Mouse (Mus musculus) midbrain, embryonic 13.5 days (tissue): ENCODE measurements at regions not wholly inside any gene's neighbourhood (a gene's known extent, or its start where the extent isn't known, plus 50 kb on each side); places are given as distances from the start of the nearest gene placed in this dataset.

ENCODE experiments used
- ATAC-seq: fragments of 200-750 bp; cut with Nextera tagmentation; 2 replicates; pipeline ENCODE4 v1.8.0; 2017; ENCODE audit warnings: mild to moderate bottlenecking, moderate TSS enrichment, moderate library complexity
- H3K27ac ChIP-seq: fragments of 300-500 bp; sonication (generic); 2 replicates; pipeline ENCODE4 v1.5.1; 2015; ENCODE audit warnings: inconsistent platforms, mild to moderate bottlenecking, moderate library complexity
- H3K27me3 ChIP-seq: fragments of 300-500 bp; sonication (generic); 2 replicates; pipeline ENCODE4 v1.6.1; 2015; ENCODE audit warnings: mild to moderate bottlenecking, inconsistent platforms
- H3K36me3 ChIP-seq: fragments of 300-500 bp; sonication (generic); 2 replicates; pipeline ENCODE4 v1.6.1; 2015; ENCODE audit warnings: mild to moderate bottlenecking, inconsistent platforms
- H3K4me1 ChIP-seq: fragments of 300-500 bp; sonication (generic); replicated peaks from 2 replicates; pipeline ENCODE4 v1.6.1; 2015; ENCODE audit warnings: inconsistent platforms
- H3K4me2 ChIP-seq: fragments of 300-500 bp; sonication (generic); replicated peaks from 2 replicates; pipeline ENCODE4 v1.6.1; 2015; ENCODE audit warnings: moderate library complexity, mild to moderate bottlenecking, inconsistent platforms
- H3K4me3 ChIP-seq: fragments of 300-500 bp; sonication (generic); replicated peaks from 2 replicates; pipeline ENCODE4 v1.5.1; 2015; ENCODE audit warnings: mild to moderate bottlenecking, inconsistent platforms
- H3K9ac ChIP-seq: fragments of 300-500 bp; sonication (generic); replicated peaks from 2 replicates; pipeline ENCODE4 v1.6.1; 2015; ENCODE audit warnings: mild to moderate bottlenecking, inconsistent platforms
- H3K9me3 ChIP-seq: fragments of 300-500 bp; sonication (generic); 2 replicates; pipeline ENCODE4 v1.6.1; 2016; ENCODE audit warnings: mild to moderate bottlenecking, inconsistent platforms
- WGBS: fragments of 180-500 bp; shearing (Covaris S2); methylation state at CpG from one replicate; pipeline ENCODE4 v1.1.7; 2015; 5-methylcytosine and 5-hydroxymethylcytosine counted together

GRCm38 (mm10) chr14:64590611-64591010, 486.5 kb downstream of the Prss52 start:
- peak overlapping the region; percentile 100 for H3K9ac ChIP-seq
- peaks cover 57% of the 10 kb centered on the region for H3K4me1 ChIP-seq
- no peak for ATAC-seq
- H3K27ac ChIP-seq, result peak overlapping the region; percentile 100
- H3K4me3 ChIP-seq, result peak overlapping the region; percentile 91
- H3K27me3 ChIP-seq, result no peaks in the 10 kb centered on the region
- H3K36me3 ChIP-seq, result peaks cover 29% of the 10 kb centered on the region
- H3K4me2 ChIP-seq, result peak overlapping the region; percentile 98
- no peaks in the 10 kb centered on the region for H3K9me3 ChIP-seq
- under 1% methylated on average over 15 of the region's 15 CpGs for WGBS

- H3K9ac ChIP-seq, result peak overlapping the region; percentile 100
- no peak for ATAC-seq
- no peaks in the 10 kb centered on the region for H3K9me3 ChIP-seq
- H3K36me3 ChIP-seq, result peaks cover 29% of the 10 kb centered on the region
- 3% methylated on average over 14 of the region's 14 CpGs for WGBS
- H3K27me3 ChIP-seq, result no peaks in the 10 kb centered on the region
- H3K27ac ChIP-seq, result peak overlapping the region; percentile 100
- peaks cover 56% of the 10 kb centered on the region for H3K4me1 ChIP-seq
- H3K4me2 ChIP-seq, result peak overlapping the region; percentile 98
- peak overlapping the region; percentile 91 for H3K4me3 ChIP-seq
Observed at GRCm38 (mm10) chr14:64591091-64591976, 487.2 kb downstream of the Prss52 start.

GRCm38 (mm10) chr14:64592176-64592575, 488.1 kb downstream of the Prss52 start:
- H3K36me3 ChIP-seq, result peaks cover 29% of the 10 kb centered on the region
- 47% methylated on average over 6 of the region's 6 CpGs for WGBS
- peak overlapping the region; percentile 91 for H3K4me3 ChIP-seq
- peak overlapping the region; percentile 100 for H3K9ac ChIP-seq
- H3K4me1 ChIP-seq, result peaks cover 52% of the 10 kb centered on the region
- no peaks in the 10 kb centered on the region for H3K9me3 ChIP-seq
- no peak for ATAC-seq
- H3K4me2 ChIP-seq, result peak overlapping the region; percentile 98
- H3K27ac ChIP-seq, result peak overlapping the region; percentile 100
- no peaks in the 10 kb centered on the region for H3K27me3 ChIP-seq

GRCm38 (mm10) chr14:64592706-64593320, 488.7 kb downstream of the Prss52 start:
- WGBS, result 64% methylated on average over 13 of the region's 13 CpGs
- peaks cover 59% of the 10 kb centered on the region for H3K4me1 ChIP-seq

GRCm38 (mm10) chr14:64593564-64593963, 489.5 kb downstream of the Prss52 start:
- Histone ChIP-seq H3K9me3 (no peaks in the 10 kb centered on the region), H3K9ac (peak overlapping the region; percentile 100), H3K4me2 (peak overlapping the region; percentile 98), H3K27me3 (no peaks in the 10 kb centered on the region), H3K4me3 (peak overlapping the region; percentile 91), H3K4me1 (peaks cover 65% of the 10 kb centered on the region), H3K36me3 (peaks cover 29% of the 10 kb centered on the region), H3K27ac (peak overlapping the region; percentile 100)
- WGBS, result 14% methylated on average over 4 of the region's 4 CpGs
- peak; percentile 10; the same call in 1 of the 2 replicates for ATAC-seq

More at GRCm38 (mm10) chr14:64592706-64593320, 488.7 kb downstream of the Prss52 start:
- peak overlapping the region; percentile 98 for H3K4me2 ChIP-seq
- no peaks in the 10 kb centered on the region for H3K9me3 ChIP-seq
- no peaks in the 10 kb centered on the region for H3K27me3 ChIP-seq
- peak overlapping the region; percentile 100 for H3K9ac ChIP-seq
- ATAC-seq, result no peak
- peak overlapping the region; percentile 100 for H3K27ac ChIP-seq
- peak overlapping the region; percentile 91 for H3K4me3 ChIP-seq
- H3K36me3 ChIP-seq, result peaks cover 29% of the 10 kb centered on the region

GRCm38 (mm10) chr14:64594021-64594561, 490.0 kb downstream of the Prss52 start:
- Histone ChIP-seq H3K36me3 (peaks cover 29% of the 10 kb centered on the region), H3K27me3 (no peaks in the 10 kb centered on the region), H3K4me1 (peaks cover 67% of the 10 kb centered on the region), H3K9ac (peak overlapping the region; percentile 100), H3K9me3 (no peaks in the 10 kb centered on the region), H3K27ac (peak overlapping the region; percentile 100), H3K4me3 (peak overlapping the region; percentile 91), H3K4me2 (peak overlapping the region; percentile 98)
- ATAC-seq, result no peak
- 43% methylated on average over 7 of the region's 7 CpGs for WGBS

GRCm38 (mm10) chr14:64594811-64595522, 490.9 kb downstream of the Prss52 start:
- peak overlapping the region; percentile 91; the same call in 1 of the 2 replicates for H3K4me3 ChIP-seq
- ATAC-seq, result peak; percentile 57
- H3K36me3 ChIP-seq, result peaks cover 26% of the 10 kb centered on the region
- H3K27me3 ChIP-seq, result no peaks in the 10 kb centered on the region
- H3K4me1 ChIP-seq, result peaks cover 76% of the 10 kb centered on the region
- H3K4me2 ChIP-seq, result peak overlapping the region; percentile 98
- H3K9me3 ChIP-seq, result no peaks in the 10 kb centered on the region
- H3K27ac ChIP-seq, result peak overlapping the region; percentile 100
- WGBS, result 28% methylated on average over 10 of the region's 10 CpGs
- peak overlapping the region; percentile 100 for H3K9ac ChIP-seq

GRCm38 (mm10) chr14:64595523-64595889, 491.4 kb downstream of the Prss52 start:
- Histone ChIP-seq H3K27ac (peak overlapping the region; percentile 100), H3K4me1 (peaks cover 80% of the 10 kb centered on the region), H3K9me3 (no peaks in the 10 kb centered on the region), H3K27me3 (no peaks in the 10 kb centered on the region), H3K9ac (peak overlapping the region; percentile 100; the same call in 1 of the 2 replicates), H3K4me3 (no peak overlapping the region), H3K4me2 (peak overlapping the region; percentile 98; the same call in 1 of the 2 replicates), H3K36me3 (peaks cover 23% of the 10 kb centered on the region)
- 61% methylated on average over 1 of the region's 1 CpGs for WGBS
- peak; percentile 5 for ATAC-seq

- H3K4me1 ChIP-seq, result peaks cover 80% of the 10 kb centered on the region
- peak overlapping the region; percentile 100; the same call in 1 of the 2 replicates for H3K9ac ChIP-seq
- 72% methylated on average over 4 of the region's 4 CpGs for WGBS
- H3K27me3 ChIP-seq, result no peaks in the 10 kb centered on the region
- H3K36me3 ChIP-seq, result peaks cover 19% of the 10 kb centered on the region
- H3K4me2 ChIP-seq, result peak overlapping the region; percentile 98; the same call in 1 of the 2 replicates
- ATAC-seq, result 0 out of 2 replicates have a peak, but pooled peaks have one; percentile 32
- H3K27ac ChIP-seq, result peak overlapping the region; percentile 100
- H3K4me3 ChIP-seq, result no peak overlapping the region
- H3K9me3 ChIP-seq, result no peaks in the 10 kb centered on the region
Observed at GRCm38 (mm10) chr14:64595891-64596290, 491.8 kb downstream of the Prss52 start.

GRCm38 (mm10) chr14:64597218-64597617, 493.1 kb downstream of the Prss52 start:
- WGBS, result 72% methylated on average over 8 of the region's 8 CpGs
- H3K9ac ChIP-seq, result no peak overlapping the region
- H3K27ac ChIP-seq, result peak overlapping the region; percentile 77
- peaks cover 6% of the 10 kb centered on the region; the same call in 1 of the 2 replicates for H3K36me3 ChIP-seq
- no peak for ATAC-seq
- H3K4me3 ChIP-seq, result no peak overlapping the region
- no peaks in the 10 kb centered on the region for H3K9me3 ChIP-seq
- no peak overlapping the region for H3K4me2 ChIP-seq
- peaks cover 78% of the 10 kb centered on the region for H3K4me1 ChIP-seq
- H3K27me3 ChIP-seq, result no peaks in the 10 kb centered on the region
